Mouse (Mus musculus): ENCODE results near the gene Plcb1.

The Plcb1 gene

DNA sequence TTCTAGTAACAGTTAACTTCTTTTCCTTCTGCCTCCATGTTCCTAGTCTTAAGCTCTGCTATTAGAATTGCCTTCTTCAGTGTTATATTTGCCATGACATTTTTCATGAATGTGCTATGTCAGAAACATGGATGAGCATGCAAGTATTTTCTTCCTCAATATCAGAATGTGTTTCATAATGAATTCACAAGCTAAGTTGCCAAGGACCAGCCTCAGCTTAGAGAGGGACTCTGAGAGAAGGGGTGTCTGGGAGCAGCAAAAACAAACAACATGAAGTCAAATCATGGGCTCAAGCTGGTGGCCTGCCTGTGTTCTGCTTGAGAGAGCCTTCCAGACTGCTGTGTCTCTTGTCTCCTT lies 718.1 kb downstream of the Plcb1 start:
- DNase-seq (ENCODE audit: low read depth, low spot score) = no peak

DNA sequence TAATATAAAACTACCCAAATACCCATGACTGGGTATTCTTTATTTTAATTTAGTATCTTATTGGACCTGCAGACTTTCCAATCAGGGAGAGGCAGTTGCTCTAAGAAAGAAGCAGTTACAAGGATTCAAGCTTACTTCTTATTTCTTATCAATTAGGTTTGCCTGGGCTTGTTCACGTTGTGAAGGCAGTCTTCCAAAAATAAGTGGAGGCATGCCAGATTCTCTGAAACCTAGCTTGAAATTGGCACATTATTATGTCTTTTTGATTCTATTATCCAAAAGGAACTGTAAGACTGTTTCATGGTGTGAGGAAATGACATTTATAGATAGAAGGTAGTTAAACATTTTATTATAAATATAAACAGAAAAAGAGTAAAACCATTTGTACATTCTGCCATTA lies 721.2 kb downstream of the Plcb1 start:
- no peak for DNase-seq (ENCODE audit: low read depth, low spot score)

DNA sequence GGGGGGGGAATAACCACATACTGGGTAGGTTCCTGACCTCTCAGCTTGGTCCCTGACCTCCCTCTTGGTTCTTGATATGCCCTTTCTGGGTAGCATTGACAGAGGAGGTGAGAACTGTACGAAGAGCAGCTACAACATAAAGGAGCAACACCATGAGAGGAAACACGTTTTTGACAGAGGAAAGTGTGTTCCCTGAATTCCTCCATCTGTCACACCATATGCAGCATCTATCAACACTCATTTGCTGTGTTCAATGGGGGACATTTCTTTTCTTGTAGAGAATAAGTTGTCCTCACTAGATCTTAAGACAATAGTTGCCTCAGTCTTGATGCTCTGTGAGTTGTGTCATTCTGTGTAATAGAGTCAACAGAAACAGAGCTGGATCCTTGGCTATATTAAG lies 733.1 kb downstream of the Plcb1 start:
- no peak for DNase-seq (ENCODE audit: low read depth, low spot score)
